Mouse (Mus musculus) heart, adult 2 months (tissue): ENCODE data around the gene Agtpbp1. TPM values are rescaled to one million over a fixed set of nuclear protein-coding genes. Genes with fewer than 3 reads are reported as not detected.

ENCODE experiments used
- DNase-seq, 2 experiments: peaks; one replicate each; pipeline ENCODE4 v3.0.0; 2021
- H3K27ac ChIP-seq: fragments of 200-600 bp; 2 replicates; pipeline ENCODE4 v1.8.1; 2022
- H3K27me3 ChIP-seq: fragments of 200-500 bp; 2 replicates; pipeline ENCODE4 v1.6.1; 2012; ENCODE audit warnings: mild to moderate bottlenecking, low read length, inconsistent platforms, mixed read lengths; ENCODE audit not compliant: control insufficient read depth, insufficient read depth
- H3K36me3 ChIP-seq: fragments of 200-500 bp; 2 replicates; pipeline ENCODE4 v1.6.1; 2012; ENCODE audit warnings: low read length, inconsistent platforms; ENCODE audit not compliant: control insufficient read depth, insufficient read depth
- H3K4me1 ChIP-seq: fragments of 200-500 bp; 2 replicates; pipeline ENCODE4 v1.6.1; 2011; ENCODE audit warnings: low read length; ENCODE audit not compliant: control insufficient read depth, insufficient read depth
- H3K4me3 ChIP-seq: fragments of 200-600 bp; 2 replicates; pipeline ENCODE4 v1.8.1; 2022
- H3K79me2 ChIP-seq: fragments of 200-500 bp; replicated peaks from 2 replicates; pipeline ENCODE4 v1.6.1; 2012; ENCODE audit warnings: mild to moderate bottlenecking, inconsistent platforms, low read length, moderate library complexity, mixed read lengths; ENCODE audit not compliant: control insufficient read depth, insufficient read depth
- H3K9ac ChIP-seq: fragments of 200-500 bp; 2 replicates; pipeline ENCODE4 v1.6.1; 2012; ENCODE audit warnings: low read depth, mild to moderate bottlenecking, control low read depth, inconsistent platforms, low read length, mixed read lengths
- CTCF ChIP-seq: fragments of 200-600 bp; IDR thresholded peaks from 2 replicates; pipeline ENCODE4 v1.8.1; 2022; ENCODE audit warnings: antibody characterized with exemption, mild to moderate bottlenecking, moderate library complexity
- EP300 ChIP-seq: fragments of 200-500 bp; IDR thresholded peaks from 2 replicates; pipeline ENCODE4 v1.6.1; 2011; ENCODE audit warnings: low read depth, low read length, control low read depth; ENCODE audit not compliant: insufficient read depth
- POLR2A ChIP-seq: fragments of 200-500 bp; IDR thresholded peaks from 2 replicates; pipeline ENCODE4 v1.6.1; 2011; ENCODE audit warnings: mild to moderate bottlenecking, low read depth, low read length, control low read depth; ENCODE audit not compliant: insufficient read depth
- WGBS: fragments of 180-500 bp; shearing (Covaris S2); methylation state at CpG from one replicate; pipeline ENCODE4 v1.1.7; 2018; 5-methylcytosine and 5-hydroxymethylcytosine counted together
- intact Hi-C: fragments of 180-260 bp; cut with DNase I; formaldehyde crosslinking; loops from one replicate; pipeline ENCODE4 v1.15.1; 2025
- polyA plus RNA-seq: library from polyadenylated mRNA; depleted of rRNA; stranded (reverse); fragments of >200 nt; gene quantifications from 2 replicates; pipeline ENCODE4 v1.2.3, GENCODE M21; 2012
- total RNA-seq, 2 experiments: library from RNA; stranded (reverse); gene quantifications; 2 replicates each; pipeline ENCODE4 v1.2.3; 2021

Gene Agtpbp1
- total and polyA plus RNA-seq, 3 experiments = 27.9 to 173 (median 151) TPM

DNA sequence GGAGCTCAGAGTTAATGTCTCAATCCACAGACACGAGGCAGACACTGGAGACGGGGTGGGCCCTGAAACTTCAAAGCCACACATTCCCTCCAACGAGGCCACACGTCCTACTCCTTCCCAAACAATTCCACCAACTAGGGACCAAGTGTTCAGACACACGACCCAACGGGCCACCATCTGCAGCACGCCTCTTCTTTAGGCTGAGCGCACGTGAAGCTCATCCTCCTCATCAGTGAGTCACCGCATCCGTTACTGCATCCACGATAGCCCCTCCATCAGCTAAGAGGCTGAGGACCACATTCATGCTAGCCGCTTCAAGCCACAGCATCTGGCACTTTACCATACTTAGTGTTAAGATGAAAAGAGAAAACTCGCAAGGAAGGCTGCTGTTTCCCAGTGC, 107.6 kb downstream of the Agtpbp1 start:
- Histone ChIP-seq H3K79me2 (no peaks in the 10 kb centered on the region), H3K4me3 (no peak overlapping the region), H3K27ac (no peak overlapping the region), H3K36me3 (no peaks in the 10 kb centered on the region), H3K4me1 (no peaks in the 10 kb centered on the region), H3K27me3 (no peaks in the 10 kb centered on the region), H3K9ac (no peak overlapping the region)
- no peak for DNase-seq
- WGBS = 88% methylated on average over 14 of the region's 14 CpGs
- TF ChIP-seq EP300 (no peak), CTCF (no peak), POLR2A (no peak)
- intact Hi-C loops = no loop called here

DNA sequence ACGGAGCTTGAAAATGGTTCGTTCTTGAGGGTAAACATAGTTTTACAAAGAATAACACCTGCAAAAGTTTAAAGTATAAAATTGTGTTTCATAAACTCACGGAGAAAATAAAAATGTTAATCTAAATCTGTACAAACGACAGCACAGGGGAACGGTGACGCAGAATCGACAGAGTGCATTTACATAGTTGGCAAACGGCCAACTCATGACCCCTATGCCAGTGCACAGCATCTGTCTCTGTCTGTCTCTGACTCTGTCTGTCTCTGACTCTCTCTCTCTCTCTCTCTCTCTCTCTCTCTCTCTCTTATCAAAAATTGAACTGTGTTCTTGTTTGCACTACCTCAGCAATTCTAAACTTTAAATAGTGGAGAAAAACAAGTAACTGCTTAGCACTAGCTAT, 110.1 kb downstream of the Agtpbp1 start:
- Histone ChIP-seq H3K79me2 (no peaks in the 10 kb centered on the region), H3K4me3 (no peak overlapping the region), H3K27ac (no peak overlapping the region), H3K36me3 (no peaks in the 10 kb centered on the region), H3K9ac (no peak overlapping the region), H3K27me3 (no peaks in the 10 kb centered on the region), H3K4me1 (no peaks in the 10 kb centered on the region)
- intact Hi-C loops = loop anchor here (5.0 kb wide), 1 partner anchor 72 kb away; no protein-coding TSS in a partner anchor
- DNase-seq = no peak
- 74% methylated on average over 8 of the region's 8 CpGs for WGBS
- TF ChIP-seq POLR2A = no peak
- no peak for TF ChIP-seq CTCF
- no peak for TF ChIP-seq EP300

DNA sequence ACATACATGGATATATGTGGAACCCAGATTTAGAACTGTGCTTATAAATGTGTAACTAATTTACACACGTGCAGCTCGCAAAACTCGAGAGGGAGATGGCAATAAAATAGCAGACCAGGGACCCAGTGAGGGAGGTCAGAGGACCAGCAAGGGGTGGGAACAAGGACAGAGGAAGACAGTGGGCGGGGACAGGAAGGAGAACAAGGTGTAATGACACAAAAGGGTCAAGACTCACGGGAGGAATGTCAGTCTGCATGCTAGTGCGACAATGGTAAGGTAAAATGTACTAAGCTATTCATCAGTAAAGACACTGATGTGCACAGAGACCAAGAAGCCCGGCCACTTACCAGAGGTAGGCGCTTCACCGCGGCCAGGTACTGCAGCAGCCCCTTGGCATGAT, 111.7 kb downstream of the Agtpbp1 start:
- Histone ChIP-seq H3K4me1 (peaks cover under 1% of the 10 kb centered on the region; the same call in 1 of the 2 replicates), H3K27me3 (no peaks in the 10 kb centered on the region), H3K27ac (no peak overlapping the region), H3K9ac (no peak overlapping the region), H3K4me3 (no peak overlapping the region), H3K36me3 (no peaks in the 10 kb centered on the region), H3K79me2 (no peaks in the 10 kb centered on the region)
- 74% methylated on average over 10 of the region's 10 CpGs for WGBS
- TF ChIP-seq CTCF = no peak
- TF ChIP-seq POLR2A = no peak
- no peak for TF ChIP-seq EP300
- DNase-seq = no peak
- intact Hi-C loops = loop anchor here (5.0 kb wide), 1 partner anchor 74 kb away; no protein-coding TSS in a partner anchor

DNA sequence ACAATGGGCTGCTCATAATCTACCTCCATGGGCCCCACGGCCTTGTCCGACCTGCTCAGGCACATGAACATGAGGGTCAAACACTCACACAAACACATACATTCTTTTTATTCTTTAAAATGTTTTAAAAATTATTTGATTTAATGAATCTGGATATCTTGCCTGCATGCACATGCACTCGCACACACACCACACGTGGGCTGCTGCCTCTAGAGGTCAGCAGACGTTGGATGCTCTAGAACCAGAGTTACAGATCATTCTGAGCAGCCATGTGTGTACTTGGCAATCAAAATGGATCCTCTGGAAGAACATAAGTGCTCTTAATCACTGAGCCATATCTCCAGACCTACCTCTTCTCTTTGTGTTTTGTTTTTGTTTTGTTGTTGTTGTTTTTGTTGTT, 112.8 kb downstream of the Agtpbp1 start:
- intact Hi-C loops = loop anchor here (5.0 kb wide), 1 partner anchor 75 kb away; no protein-coding TSS in a partner anchor
- H3K27me3 ChIP-seq = no peaks in the 10 kb centered on the region
- no peak overlapping the region for H3K4me3 ChIP-seq
- no peaks in the 10 kb centered on the region for H3K79me2 ChIP-seq
- no peaks in the 10 kb centered on the region for H3K36me3 ChIP-seq
- 82% methylated on average over 5 of the region's 5 CpGs for WGBS
- no peak overlapping the region for H3K27ac ChIP-seq
- H3K9ac ChIP-seq = no peak overlapping the region
- H3K4me1 ChIP-seq = peaks cover 5% of the 10 kb centered on the region
- no peak for TF ChIP-seq EP300
- no peak for TF ChIP-seq POLR2A
- peak; percentile 74 for TF ChIP-seq CTCF
- no peak for DNase-seq

GRCm38 (mm10) chr13:59469701-59470100, 115.3 kb downstream of the Agtpbp1 start:
- WGBS = 92% methylated on average over 5 of the region's 5 CpGs
- no peak overlapping the region for H3K9ac ChIP-seq
- H3K4me1 ChIP-seq = peaks cover 6% of the 10 kb centered on the region
- TF ChIP-seq EP300 (no peak), CTCF (no peak), POLR2A (no peak)
- no peaks in the 10 kb centered on the region for H3K27me3 ChIP-seq
- no peaks in the 10 kb centered on the region for H3K79me2 ChIP-seq
- intact Hi-C loops = loop anchor here (5.0 kb wide), 1 partner anchor 78 kb away; no protein-coding TSS in a partner anchor
- DNase-seq = no peak
- no peaks in the 10 kb centered on the region for H3K36me3 ChIP-seq
- H3K4me3 ChIP-seq = no peak overlapping the region
- no peak overlapping the region for H3K27ac ChIP-seq

DNA sequence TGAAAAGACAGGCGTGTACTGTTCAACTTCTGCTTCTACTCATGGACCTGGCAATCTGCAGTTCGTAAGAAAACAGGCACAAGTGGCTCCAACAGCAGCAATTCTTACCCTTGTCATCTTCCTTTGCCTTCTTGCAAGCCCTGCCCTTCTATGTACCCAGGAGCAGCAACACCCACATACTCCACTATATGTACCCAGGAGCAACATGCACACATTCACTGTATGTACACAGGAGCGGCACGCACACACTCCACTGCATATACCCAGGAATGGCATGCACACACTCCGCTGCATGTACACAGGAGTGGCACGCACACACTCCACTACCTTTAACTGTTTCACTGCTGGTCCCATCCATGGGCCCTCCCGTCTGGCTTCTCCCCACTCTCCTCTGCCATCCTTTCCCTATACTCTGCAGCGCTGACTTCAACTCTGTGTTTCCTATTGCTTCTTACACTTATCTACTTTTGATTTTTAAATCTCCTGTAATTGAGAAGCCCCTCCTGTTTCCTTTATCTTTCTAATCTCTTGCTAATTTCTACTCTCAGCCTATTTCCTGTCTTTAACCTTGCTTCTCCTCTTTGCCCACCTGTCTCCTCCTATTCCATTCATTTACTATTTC, 116.7 kb downstream of the Agtpbp1 start:
- 83% methylated on average over 8 of the region's 8 CpGs for WGBS
- no peak overlapping the region for H3K4me3 ChIP-seq
- peak overlapping the region; percentile 32 for H3K27ac ChIP-seq
- no peak for TF ChIP-seq POLR2A
- no peak for TF ChIP-seq CTCF
- TF ChIP-seq EP300 = no peak
- H3K4me1 ChIP-seq = peaks cover 6% of the 10 kb centered on the region
- no peak overlapping the region for H3K9ac ChIP-seq
- no peak for DNase-seq
- H3K79me2 ChIP-seq = no peaks in the 10 kb centered on the region
- H3K36me3 ChIP-seq = no peaks in the 10 kb centered on the region
- H3K27me3 ChIP-seq = no peaks in the 10 kb centered on the region
- intact Hi-C loops = no loop called here
